Mouse (Mus musculus) adrenal gland, postnatal 4 days (tissue): ENCODE measurements around the gene Gnb2. TPM values are rescaled to one million over a fixed set of nuclear protein-coding genes. Genes with fewer than 3 reads are reported as not detected.

Source experiments
- DNase-seq, 2 experiments: peaks; one replicate each; pipeline ENCODE4 v3.0.0; 2021 to 2022; ENCODE audit warnings: low spot score in 2 of 2, mixed read lengths in 2 of 2
- total RNA-seq, 2 experiments: library from RNA; stranded (reverse); gene quantifications; 2 replicates each; pipeline ENCODE4 v1.2.3; 2021

Gene Gnb2
- total RNA-seq, 2 experiments from 2014 or later = 771 to 773 TPM

- DNase-seq = no peak
These were observed 8.6 kb upstream of the Gnb2 start for GRCm38 (mm10) chr5:137541768-137542540.

GRCm38 (mm10) chr5:137540991-137541390 lies 7.7 kb upstream of the Gnb2 start:
- no peak for DNase-seq

- DNase-seq = no peak
These were observed 6.0 kb upstream of the Gnb2 start for GRCm38 (mm10) chr5:137539291-137539801.

- DNase-seq = no peak
These were observed 4.2 kb upstream of the Gnb2 start for GRCm38 (mm10) chr5:137537461-137537860.

GRCm38 (mm10) chr5:137535318-137535717 lies 2.0 kb upstream of the Gnb2 start:
- DNase-seq = no peak

- DNase-seq = no peak
These were observed 1.5 kb upstream of the Gnb2 start for GRCm38 (mm10) chr5:137534762-137535161.

GRCm38 (mm10) chr5:137532808-137533116 lies 548 bp downstream of the Gnb2 start:
- DNase-seq = no peak

GRCm38 (mm10) chr5:137532131-137532807 lies 1.0 kb downstream of the Gnb2 start:
- no peak for DNase-seq

GRCm38 (mm10) chr5:137531414-137532130 lies 1.7 kb downstream of the Gnb2 start:
- DNase-seq = peak in 1 of 2 experiments; percentile 42

GRCm38 (mm10) chr5:137530588-137531413 lies 2.5 kb downstream of the Gnb2 start:
- no peak for DNase-seq

- DNase-seq = no peak
These were observed 3.2 kb downstream of the Gnb2 start for GRCm38 (mm10) chr5:137530075-137530474.

GRCm38 (mm10) chr5:137529221-137529995 lies 3.9 kb downstream of the Gnb2 start:
- DNase-seq = no peak

GRCm38 (mm10) chr5:137528247-137528968 lies 4.9 kb downstream of the Gnb2 start:
- no peak for DNase-seq

- no peak for DNase-seq
These were observed 5.9 kb downstream of the Gnb2 start for GRCm38 (mm10) chr5:137527413-137527812.

GRCm38 (mm10) chr5:137526192-137526936 lies 6.9 kb downstream of the Gnb2 start:
- DNase-seq = no peak

- no peak for DNase-seq
These were observed 7.8 kb downstream of the Gnb2 start for GRCm38 (mm10) chr5:137525511-137525910.

GRCm38 (mm10) chr5:137524671-137525070 lies 8.6 kb downstream of the Gnb2 start:
- no peak for DNase-seq

- DNase-seq = no peak
These were observed 9.1 kb downstream of the Gnb2 start for GRCm38 (mm10) chr5:137524251-137524515.
